Mouse (Mus musculus): ENCODE results near the gene Colgalt1.

DNA sequence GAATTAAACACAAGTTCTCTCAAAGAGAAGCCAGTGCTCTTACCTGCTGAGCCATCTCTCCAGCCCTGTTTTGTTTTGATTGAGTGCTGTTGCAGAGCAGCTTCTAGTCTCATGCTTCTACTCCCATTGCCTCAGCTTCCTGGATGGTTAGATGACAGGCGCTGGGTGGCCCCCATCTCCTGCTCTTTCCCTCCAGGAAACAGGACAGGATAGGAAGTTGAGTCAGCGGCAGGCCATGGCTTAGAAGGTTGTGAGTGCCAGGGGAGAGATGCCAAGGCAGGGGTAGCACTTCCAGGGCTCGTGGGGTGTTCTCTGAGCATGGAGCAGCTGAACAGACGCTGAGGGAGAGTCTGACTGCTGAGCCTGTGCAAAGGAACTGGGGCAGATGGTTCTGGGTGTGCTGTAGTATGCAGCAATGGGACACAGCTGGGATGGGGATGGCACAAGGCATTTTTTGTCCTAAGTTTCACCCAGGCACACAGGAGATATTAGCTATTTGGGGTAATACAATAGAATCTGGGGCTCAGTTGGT lies 32.9 kb upstream of the Colgalt1 start:
- TF ChIP-seq TAL1 (IDR thresholded peaks at IDR 0.05; ENCODE audit: low read length) (no peak), GATA1 (IDR thresholded peaks at IDR 0.05; ENCODE audit: low read length) (no peak)
